Comparison of ENCODE assay signal across 14 mouse cellular contexts in genomic region chr11:24390578-24390977, GRCm38 (mm10).
DNase-seq lines count a peak whose midpoint lies in the region; ATAC-seq and TF ChIP-seq lines count a peak whose summit lies in the region.
"Had no signal": no experiment of that assay in that cellular context is flagged by ENCODE, and none has a peak within 500 bp of the region (broad histone marks: within the 10 kb centered on the region; RNA-seq: fewer than 3 reads in every experiment).

No protein-coding gene starts in this region.

- peak; percentile 44 for DNase-seq in heart, adult 8-10 months (ENCODE audit: low spot score)
- DNase-seq in heart, postnatal 25 days (ENCODE audit: low spot score): no peak
- peak; percentile 47 for DNase-seq in CH12.LX (ENCODE audit: extremely low read depth)
- peak; percentile 60 for DNase-seq in embryonic facial prominence, embryonic 10.5 days (ENCODE audit: low spot score)
- no peak for DNase-seq in ovary, adult 18-20 months (ENCODE audit: low spot score)
- no peak for DNase-seq in liver, postnatal 0 days
- DNase-seq in thymus, postnatal 25 days: no peak
- DNase-seq: kidney, postnatal 25 days; liver; thymus, adult 2 months had no signal

- in situ Hi-C loops in CH12.LX (cut with MboI; ENCODE audit: low pct_ligation_motif_present, low pct_unique_long_range_greater_than_20kb, low sequenced_read_pairs): no loop called here

- peaks cover 13% of the 10 kb centered on the region for H3K9me3 ChIP-seq in CH12.LX (replicated peaks; ENCODE audit: low read length)
- H3K9me3 ChIP-seq in embryonic facial prominence, embryonic 10.5 days: no peaks in the 10 kb centered on the region
- peaks cover 6% of the 10 kb centered on the region; the same call in 1 of the 2 replicates for H3K9me3 ChIP-seq in limb, embryonic 12.5 days
- H3K9me3 ChIP-seq in liver, postnatal 0 days (ENCODE audit: low read length): no peaks in the 10 kb centered on the region
- H3K9me3 ChIP-seq: intestine, embryonic 15.5 days; lung, embryonic 15.5 days had no signal

- WGBS in embryonic facial prominence, embryonic 10.5 days: 26% methylated on average over 5 of the region's 5 CpGs
- 23% methylated on average over 5 of the region's 5 CpGs for WGBS in limb, embryonic 12.5 days
- WGBS in liver, postnatal 0 days (ENCODE audit: insufficient replicate concordance): 68% methylated on average over 5 of the region's 5 CpGs

- TF ChIP-seq RAD21 in CH12.LX (IDR thresholded peaks at IDR 0.05; ENCODE audit: low read depth, low read length): no peak

- TF ChIP-seq CTCF in CH12.LX (conservative IDR thresholded peaks at IDR 0.05 in 1 of 2, IDR thresholded peaks at IDR 0.05 in 1 of 2; ENCODE audit: low read depth in 2 of 2, low read length in 2 of 2): no peak
- TF ChIP-seq CTCF in liver, postnatal 0 days (IDR thresholded peaks at IDR 0.05; ENCODE audit: low read depth): no peak

- intact Hi-C loops in heart, postnatal 25 days (cut with DNase I): no loop called here

- no peak overlapping the region for H3K27ac ChIP-seq in CH12.LX (ENCODE audit: insufficient read depth, low read depth)
- no peak overlapping the region; the same call in none of the 2 replicates for H3K27ac ChIP-seq in embryonic facial prominence, embryonic 10.5 days (replicated peaks)
- H3K27ac ChIP-seq in limb, embryonic 12.5 days: peak overlapping the region; percentile 23; the same call in 1 of the 2 replicates
- no peak overlapping the region for H3K27ac ChIP-seq in liver, postnatal 0 days (ENCODE audit: low read depth)
- H3K27ac ChIP-seq: intestine, embryonic 15.5 days; lung, embryonic 15.5 days had no signal

- peak; percentile 81 for ATAC-seq in limb, embryonic 12.5 days (ENCODE audit: insufficient number of reproducible peaks, insufficient read depth, low FRiP score, low TSS enrichment, low read depth)
- ATAC-seq in liver, postnatal 0 days: no peak
- ATAC-seq: intestine, embryonic 15.5 days had no signal

- no peaks in the 10 kb centered on the region for H3K79me2 ChIP-seq in CH12.LX (replicated peaks; ENCODE audit: control insufficient read depth, extremely low read depth, insufficient read depth, poor library complexity, severe bottlenecking)

- H3K9ac ChIP-seq in CH12.LX (ENCODE audit: insufficient read depth, low read depth): no peak overlapping the region
- H3K9ac ChIP-seq in limb, embryonic 12.5 days (replicated peaks): no peak overlapping the region
- no peak overlapping the region for H3K9ac ChIP-seq in liver, postnatal 0 days (replicated peaks)
- H3K9ac ChIP-seq: intestine, embryonic 15.5 days; lung, embryonic 15.5 days had no signal

- no peak overlapping the region for H3K4me3 ChIP-seq in CH12.LX (replicated peaks in 1 of 3; ENCODE audit: low read depth in 2 of 3, low read length in 2 of 3, poor library complexity in 1 of 3)
- H3K4me3 ChIP-seq in embryonic facial prominence, embryonic 10.5 days: no peak overlapping the region
- H3K4me3 ChIP-seq in limb, embryonic 12.5 days (replicated peaks): no peak overlapping the region
- H3K4me3 ChIP-seq in liver, postnatal 0 days (ENCODE audit: low read depth, low read length): no peak overlapping the region
- H3K4me3 ChIP-seq: intestine, embryonic 15.5 days; lung, embryonic 15.5 days; megakaryocyte, embryonic 14.5 days had no signal

- H3K27me3 ChIP-seq in CH12.LX (replicated peaks): no peaks in the 10 kb centered on the region
- H3K27me3 ChIP-seq in embryonic facial prominence, embryonic 10.5 days (replicated peaks; ENCODE audit: low read depth, poor library complexity, severe bottlenecking): no peaks in the 10 kb centered on the region
- no peaks in the 10 kb centered on the region for H3K27me3 ChIP-seq in limb, embryonic 12.5 days
- no peaks in the 10 kb centered on the region for H3K27me3 ChIP-seq in liver, postnatal 0 days (ENCODE audit: insufficient read depth, low read length)
- H3K27me3 ChIP-seq: intestine, embryonic 15.5 days; lung, embryonic 15.5 days; megakaryocyte, embryonic 14.5 days had no signal

- peak; percentile 51 for TF ChIP-seq EP300 in CH12.LX (IDR thresholded peaks at IDR 0.05; ENCODE audit: low read length)
- no peak for TF ChIP-seq EP300 in liver, postnatal 0 days (IDR thresholded peaks at IDR 0.05; ENCODE audit: low read depth)

- peaks cover 4 to 20% of the 10 kb centered on the region in 2 experiments; a peak in 3 of 4 replicates for H3K4me1 ChIP-seq in CH12.LX (ENCODE audit: control insufficient read depth in 1 of 2, insufficient read depth in 2 of 2)
- peaks cover 20% of the 10 kb centered on the region for H3K4me1 ChIP-seq in embryonic facial prominence, embryonic 10.5 days
- peaks cover 14% of the 10 kb centered on the region; the same call in 1 of the 2 replicates for H3K4me1 ChIP-seq in limb, embryonic 12.5 days (replicated peaks)
- H3K4me1 ChIP-seq in liver, postnatal 0 days (ENCODE audit: insufficient read depth): no peaks in the 10 kb centered on the region
- H3K4me1 ChIP-seq: intestine, embryonic 15.5 days; lung, embryonic 15.5 days; megakaryocyte, embryonic 14.5 days had no signal

- H3K4me2 ChIP-seq in CH12.LX (ENCODE audit: insufficient read depth, low read depth, poor library complexity, severe bottlenecking): peak overlapping the region; percentile 53
- no peak overlapping the region for H3K4me2 ChIP-seq in limb, embryonic 12.5 days
- no peak overlapping the region for H3K4me2 ChIP-seq in liver, postnatal 0 days (ENCODE audit: low read depth, low read length)
- H3K4me2 ChIP-seq: intestine, embryonic 15.5 days; lung, embryonic 15.5 days had no signal

- TF ChIP-seq POLR2A in CH12.LX (IDR thresholded peaks at IDR 0.05; ENCODE audit: low read depth, low read length): no peak

- no peaks in the 10 kb centered on the region for H3K36me3 ChIP-seq in CH12.LX (replicated peaks in 1 of 2; ENCODE audit: control insufficient read depth in 1 of 2, insufficient read depth in 1 of 2, low read length in 1 of 2)
- no peaks in the 10 kb centered on the region for H3K36me3 ChIP-seq in embryonic facial prominence, embryonic 10.5 days (replicated peaks)
- H3K36me3 ChIP-seq in limb, embryonic 12.5 days: no peaks in the 10 kb centered on the region
- no peaks in the 10 kb centered on the region for H3K36me3 ChIP-seq in liver, postnatal 0 days (replicated peaks; ENCODE audit: insufficient read depth, low read length)
- H3K36me3 ChIP-seq: intestine, embryonic 15.5 days; lung, embryonic 15.5 days had no signal

- dilution Hi-C loops in CH12.LX (cut with MboI; ENCODE audit: extremely low pct_ligation_motif_present, extremely low pct_unique_long_range_greater_than_20kb, low sequenced_read_pairs): no loop called here

TF ChIP-seq in CH12.LX, 34 proteins besides CTCF, POLR2A, EP300 and RAD21:
- TF ChIP-seq POLR2AphosphoS2 (IDR thresholded peaks at IDR 0.05; ENCODE audit: low read depth, low read length): no peak
- 0 out of 2 replicates have a peak, but pooled peaks have one; percentile 18 for TF ChIP-seq MAX (IDR thresholded peaks at IDR 0.05; ENCODE audit: low read length)
- TF ChIP-seq BHLHE40 (IDR thresholded peaks at IDR 0.05; ENCODE audit: low read depth, low read length): no peak
- peak; percentile 86 for TF ChIP-seq CHD1 (IDR thresholded peaks at IDR 0.05; ENCODE audit: low read depth, low read length)
- no peak for TF ChIP-seq ZKSCAN1 (IDR thresholded peaks at IDR 0.05; ENCODE audit: borderline replicate concordance, low read depth, low read length)
- no peak for TF ChIP-seq JUND (conservative IDR thresholded peaks at IDR 0.05; ENCODE audit: low read depth, low read length)
- TF ChIP-seq PAX5 (IDR thresholded peaks at IDR 0.05; ENCODE audit: low read length): no peak
- no peak for TF ChIP-seq JUN (IDR thresholded peaks at IDR 0.05; ENCODE audit: insufficient read depth, low read depth, low read length)
- no peak for TF ChIP-seq ZNF384 (IDR thresholded peaks at IDR 0.05; ENCODE audit: low read depth, low read length)
- TF ChIP-seq NELFE (IDR thresholded peaks at IDR 0.05; ENCODE audit: low read depth, low read length): no peak
- TF ChIP-seq IRF4 (IDR thresholded peaks at IDR 0.05; ENCODE audit: low read depth, low read length): peak; percentile 44; the same call in 1 of the 2 replicates
- TF ChIP-seq TBP (conservative IDR thresholded peaks at IDR 0.05; ENCODE audit: low read depth, low read length): no peak
- TF ChIP-seq ZMIZ1 (IDR thresholded peaks at IDR 0.05; ENCODE audit: low read depth, low read length): no peak
- TF ChIP-seq USF2 (conservative IDR thresholded peaks at IDR 0.05; ENCODE audit: low read depth, low read length): no peak
- no peak for TF ChIP-seq ETS1 (conservative IDR thresholded peaks at IDR 0.05; ENCODE audit: low read depth, low read length)
- TF ChIP-seq USF1 (IDR thresholded peaks at IDR 0.05; ENCODE audit: low read depth, low read length): no peak
- no peak for TF ChIP-seq MAZ (IDR thresholded peaks at IDR 0.05; ENCODE audit: low read depth, low read length)
- 0 out of 2 replicates have a peak, but pooled peaks have one; percentile 26 for TF ChIP-seq ELF1 (IDR thresholded peaks at IDR 0.05; ENCODE audit: low read depth, low read length)
- TF ChIP-seq SMC3 (IDR thresholded peaks at IDR 0.05; ENCODE audit: low read depth, low read length): no peak
- TF ChIP-seq HCFC1 (IDR thresholded peaks at IDR 0.05; ENCODE audit: low read depth, low read length): no peak
- TF ChIP-seq TCF12 (IDR thresholded peaks at IDR 0.05; ENCODE audit: low read depth, low read length): no peak
- TF ChIP-seq MYC (IDR thresholded peaks at IDR 0.05; ENCODE audit: low read depth, low read length): no peak

Comparison
In these comparisons a context has a peak if more than half of its experiments do, and no peak if none do; other contexts are left out.
1. DNase-seq: peak in heart, adult 8-10 months (single experiment), CH12.LX (single experiment) and embryonic facial prominence, embryonic 10.5 days (single experiment); none in heart, postnatal 25 days (single experiment), ovary, adult 18-20 months (single experiment), liver, postnatal 0 days (single experiment) and thymus, postnatal 25 days (single experiment).